Mouse (Mus musculus) liver, adult 2 months (tissue): ENCODE data around the gene Aacs.

Experiments used
- CTCF ChIP-seq: fragments of 200-500 bp; IDR thresholded peaks from 2 replicates; pipeline ENCODE4 v1.5.1; 2011; ENCODE audit warnings: low read depth, low read length, control low read depth
- POLR2A ChIP-seq: fragments of 200-500 bp; IDR thresholded peaks from 2 replicates; pipeline ENCODE4 v1.6.1; 2011; ENCODE audit warnings: low read length, control low read depth; ENCODE audit not compliant: insufficient read depth; ENCODE audit errors: extremely low read depth

GRCm38 (mm10) chr5:125461868-125462445 lies 13.7 kb upstream of the Aacs start:
- peak; percentile 91 for TF ChIP-seq CTCF
- TF ChIP-seq POLR2A, result no peak
